Mouse (Mus musculus): Measurements from ENCODE around the gene Tmem115. TPM values are rescaled to one million over a fixed set of nuclear protein-coding genes. Genes with fewer than 3 reads are reported as not detected.
A peak's percentile ranks its signal among the peaks of the same experiment; 100 is the strongest.

The Tmem115 gene
- polyA plus RNA-seq (2015; fragmentation: Nextera tagmentation; extraction: Ambion mirVana), result 15.7 and 17.9 TPM in 2 replicates

DNA sequence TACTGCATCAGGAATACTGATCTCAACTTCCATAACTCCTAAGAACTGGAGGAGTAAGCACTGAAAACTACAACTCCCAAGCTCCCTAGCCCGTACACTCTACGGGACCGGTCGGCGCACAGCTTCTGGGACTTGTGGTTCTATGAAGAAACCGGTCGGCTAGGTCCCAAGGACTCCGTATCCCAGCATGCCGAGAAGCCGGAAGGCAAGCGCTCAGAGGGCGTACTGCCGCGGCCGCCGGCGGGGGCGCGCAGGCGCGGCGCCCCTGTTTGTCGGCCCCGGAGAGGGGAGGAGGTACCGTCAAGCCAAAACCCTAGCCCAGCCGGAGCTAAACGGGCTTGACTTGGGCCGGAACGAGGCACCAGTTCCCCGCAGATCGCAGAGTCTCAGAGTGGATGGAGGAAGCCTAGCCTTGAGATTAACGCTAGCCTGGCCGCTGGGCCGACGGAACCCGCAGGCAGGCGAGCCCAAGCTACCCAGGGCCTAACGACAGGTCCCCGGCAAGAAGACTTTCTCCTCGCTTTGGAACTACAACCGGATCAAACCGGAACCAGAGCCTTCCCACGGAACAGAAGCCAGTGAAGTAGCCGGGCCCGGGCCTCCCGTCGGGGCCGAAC, at the start of gene Tmem115:
Gene Tmem115 (plus strand): TSS at position 155 of the 617 bp plus-strand sequence.
- Histone ChIP-seq H3K27ac (ENCODE audit: low read depth) (peak within 1 kb of the TSS; percentile 79), H3K4me2 (ENCODE audit: low read depth, low read length) (peak within 1 kb of the TSS; percentile 97), H3K27me3 (ENCODE audit: insufficient read depth, low read length) (0 out of 2 replicates have a peak, but pooled peaks cover 3% of the 10 kb centered on the region), H3K9me3 (ENCODE audit: low read length) (no peaks in the 10 kb centered on the region), H3K4me3 (ENCODE audit: low read depth, low read length) (peak within 1 kb of the TSS; percentile 70), H3K4me1 (ENCODE audit: insufficient read depth) (peaks cover 27% of the 10 kb centered on the region), H3K9ac (replicated peaks) (peak within 1 kb of the TSS; percentile 91), H3K36me3 (replicated peaks; ENCODE audit: insufficient read depth, low read length) (peaks cover 15% of the 10 kb centered on the region)
- peak; percentile 91 for DNase-seq
- TF ChIP-seq EP300 (IDR thresholded peaks at IDR 0.05; ENCODE audit: low read depth) (no peak), CTCF (IDR thresholded peaks at IDR 0.05; ENCODE audit: low read depth) (peak; percentile 48; the same call in 1 of the 2 replicates)
- WGBS (ENCODE audit: insufficient replicate concordance), result under 1% methylated on average over 48 of the region's 48 CpGs
- ATAC-seq, result peak; percentile 97

GRCm38 (mm10) chr9:107484302-107484701, 49.4 kb upstream of the Tmem115 start:
- Histone ChIP-seq H3K9me3 (ENCODE audit: low read length) (no peaks in the 10 kb centered on the region), H3K4me1 (ENCODE audit: insufficient read depth) (no peaks in the 10 kb centered on the region), H3K4me2 (ENCODE audit: low read depth, low read length) (no peak overlapping the region), H3K36me3 (replicated peaks; ENCODE audit: insufficient read depth, low read length) (no peaks in the 10 kb centered on the region), H3K27ac (ENCODE audit: low read depth) (no peak overlapping the region), H3K4me3 (ENCODE audit: low read depth, low read length) (no peak overlapping the region), H3K9ac (replicated peaks) (no peak overlapping the region), H3K27me3 (ENCODE audit: insufficient read depth, low read length) (peaks cover 7% of the 10 kb centered on the region)
- WGBS (ENCODE audit: insufficient replicate concordance), result 76% methylated on average over 17 of the region's 17 CpGs
- ATAC-seq, result no peak
- DNase-seq, result no peak
- TF ChIP-seq CTCF (IDR thresholded peaks at IDR 0.05; ENCODE audit: low read depth) (no peak), EP300 (IDR thresholded peaks at IDR 0.05; ENCODE audit: low read depth) (no peak)

DNA sequence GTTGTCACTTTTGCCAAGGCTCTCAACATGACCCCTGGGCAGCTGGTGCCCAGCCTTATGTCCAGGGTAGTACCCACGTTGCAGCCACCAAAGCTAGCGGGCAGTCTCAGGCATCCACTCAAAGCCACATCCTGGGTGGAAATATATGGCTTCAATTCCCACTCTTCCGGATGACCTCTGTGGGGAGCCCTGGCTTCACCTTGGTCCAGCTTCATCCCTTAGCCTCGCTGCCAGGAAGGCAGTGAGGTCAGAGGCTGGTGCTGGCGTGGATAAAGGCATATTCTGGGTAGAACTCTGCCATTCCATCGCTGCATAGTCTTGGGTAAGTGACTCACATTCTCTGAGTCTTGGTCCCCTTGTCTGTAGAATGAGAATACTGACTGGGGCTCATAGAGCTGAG, 49.0 kb upstream of the Tmem115 start:
- H3K27me3 ChIP-seq (ENCODE audit: insufficient read depth, low read length), result peaks cover 3% of the 10 kb centered on the region; the same call in 1 of the 2 replicates
- no peak overlapping the region for H3K4me3 ChIP-seq (ENCODE audit: low read depth, low read length)
- no peaks in the 10 kb centered on the region for H3K9me3 ChIP-seq (ENCODE audit: low read length)
- no peak for ATAC-seq
- no peak overlapping the region for H3K4me2 ChIP-seq (ENCODE audit: low read depth, low read length)
- no peak for DNase-seq
- H3K9ac ChIP-seq (replicated peaks), result no peak overlapping the region
- no peaks in the 10 kb centered on the region for H3K36me3 ChIP-seq (replicated peaks; ENCODE audit: insufficient read depth, low read length)
- no peak for TF ChIP-seq EP300 (IDR thresholded peaks at IDR 0.05; ENCODE audit: low read depth)
- TF ChIP-seq CTCF (IDR thresholded peaks at IDR 0.05; ENCODE audit: low read depth), result no peak
- no peak overlapping the region for H3K27ac ChIP-seq (ENCODE audit: low read depth)
- no peaks in the 10 kb centered on the region for H3K4me1 ChIP-seq (ENCODE audit: insufficient read depth)
- WGBS (ENCODE audit: insufficient replicate concordance), result 76% methylated on average over 6 of the region's 6 CpGs

GRCm38 (mm10) chr9:107486086-107486485, 47.7 kb upstream of the Tmem115 start:
- no peaks in the 10 kb centered on the region for H3K36me3 ChIP-seq (replicated peaks; ENCODE audit: insufficient read depth, low read length)
- no peak overlapping the region for H3K27ac ChIP-seq (ENCODE audit: low read depth)
- H3K9me3 ChIP-seq (ENCODE audit: low read length), result no peaks in the 10 kb centered on the region
- H3K4me2 ChIP-seq (ENCODE audit: low read depth, low read length), result no peak overlapping the region
- no peak for DNase-seq
- TF ChIP-seq CTCF (IDR thresholded peaks at IDR 0.05; ENCODE audit: low read depth) (no peak), EP300 (IDR thresholded peaks at IDR 0.05; ENCODE audit: low read depth) (no peak)
- ATAC-seq, result no peak
- H3K4me3 ChIP-seq (ENCODE audit: low read depth, low read length), result no peak overlapping the region
- H3K27me3 ChIP-seq (ENCODE audit: insufficient read depth, low read length), result no peaks in the 10 kb centered on the region; the same call in 1 of the 2 replicates
- 66% methylated on average over 10 of the region's 10 CpGs for WGBS (ENCODE audit: insufficient replicate concordance)
- H3K9ac ChIP-seq (replicated peaks), result no peak overlapping the region
- no peaks in the 10 kb centered on the region for H3K4me1 ChIP-seq (ENCODE audit: insufficient read depth)

DNA sequence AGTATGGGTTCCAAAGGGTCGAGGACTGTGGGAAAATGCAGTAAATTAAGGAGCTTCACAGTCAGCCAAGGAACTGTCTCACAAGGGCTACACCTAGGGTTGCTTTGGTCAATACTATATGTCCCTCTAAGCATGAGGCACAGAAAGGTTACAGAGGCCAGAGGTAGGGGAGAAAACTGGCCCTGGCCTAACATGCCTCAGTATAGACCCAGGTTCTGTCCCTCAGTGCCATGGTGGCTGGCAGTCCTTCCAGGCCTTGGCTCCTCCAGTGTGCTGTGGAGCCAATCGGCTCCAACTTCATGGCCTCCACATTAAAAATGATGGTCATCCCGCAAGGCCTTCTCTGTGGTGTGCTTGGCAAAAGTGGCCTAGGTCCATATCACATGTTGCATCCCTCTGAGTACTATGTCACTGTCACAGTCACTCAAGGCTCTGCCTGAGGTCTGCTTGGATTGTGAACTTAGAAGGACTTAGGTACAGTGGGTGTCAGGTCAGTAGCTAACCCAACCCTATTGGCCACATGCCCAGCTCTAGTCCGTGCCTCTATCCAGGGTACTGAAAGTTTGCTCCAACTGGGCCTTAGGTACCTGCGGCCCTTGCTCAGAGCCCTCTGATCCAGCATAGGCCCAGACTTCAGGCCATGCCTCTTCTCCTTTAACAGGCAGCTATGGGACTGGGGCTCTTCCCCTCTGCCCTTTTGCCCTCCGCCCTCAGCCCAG, 47.1 kb upstream of the Tmem115 start:
- Histone ChIP-seq H3K27me3 (ENCODE audit: insufficient read depth, low read length) (no peaks in the 10 kb centered on the region; the same call in 1 of the 2 replicates), H3K36me3 (replicated peaks; ENCODE audit: insufficient read depth, low read length) (no peaks in the 10 kb centered on the region), H3K27ac (ENCODE audit: low read depth) (no peak overlapping the region), H3K4me2 (ENCODE audit: low read depth, low read length) (no peak overlapping the region), H3K9ac (replicated peaks) (no peak overlapping the region), H3K9me3 (ENCODE audit: low read length) (no peaks in the 10 kb centered on the region), H3K4me3 (ENCODE audit: low read depth, low read length) (no peak overlapping the region), H3K4me1 (ENCODE audit: insufficient read depth) (no peaks in the 10 kb centered on the region)
- DNase-seq, result peak; percentile 68
- TF ChIP-seq CTCF (IDR thresholded peaks at IDR 0.05; ENCODE audit: low read depth), result no peak
- TF ChIP-seq EP300 (IDR thresholded peaks at IDR 0.05; ENCODE audit: low read depth), result no peak
- peak; percentile 15; the same call in 1 of the 2 replicates for ATAC-seq
- 62% methylated on average over 6 of the region's 6 CpGs for WGBS (ENCODE audit: insufficient replicate concordance)

DNA sequence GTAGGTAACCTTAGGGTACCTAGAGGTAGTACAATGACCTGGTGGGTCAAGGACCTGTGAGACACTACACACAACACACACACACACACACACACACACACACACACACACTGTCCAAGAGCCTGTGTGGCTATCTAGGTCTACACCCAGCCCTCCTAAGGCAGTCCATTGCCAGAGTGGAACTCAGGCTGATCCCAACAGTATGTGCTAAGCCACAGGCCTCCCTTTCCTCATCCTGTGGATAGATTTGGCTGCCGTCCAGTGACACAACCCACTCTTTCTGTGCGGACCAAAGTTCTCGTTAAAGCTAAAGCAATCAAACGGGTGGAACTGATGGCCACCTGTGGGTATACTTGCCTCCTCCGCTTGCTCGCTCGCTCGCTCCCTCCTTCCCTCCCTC, 43.6 kb upstream of the Tmem115 start:
- Histone ChIP-seq H3K9ac (replicated peaks) (no peak overlapping the region), H3K36me3 (replicated peaks; ENCODE audit: insufficient read depth, low read length) (no peaks in the 10 kb centered on the region), H3K27ac (ENCODE audit: low read depth) (no peak overlapping the region), H3K4me3 (ENCODE audit: low read depth, low read length) (no peak overlapping the region), H3K27me3 (ENCODE audit: insufficient read depth, low read length) (no peaks in the 10 kb centered on the region; the same call in 1 of the 2 replicates), H3K4me2 (ENCODE audit: low read depth, low read length) (no peak overlapping the region), H3K4me1 (ENCODE audit: insufficient read depth) (no peaks in the 10 kb centered on the region), H3K9me3 (ENCODE audit: low read length) (no peaks in the 10 kb centered on the region)
- ATAC-seq (peak; percentile 83), DNase-seq (peak; percentile 66)
- no peak for TF ChIP-seq EP300 (IDR thresholded peaks at IDR 0.05; ENCODE audit: low read depth)
- TF ChIP-seq CTCF (IDR thresholded peaks at IDR 0.05; ENCODE audit: low read depth), result no peak
- WGBS (ENCODE audit: insufficient replicate concordance), result 44% methylated on average over 8 of the region's 8 CpGs
